Mouse (Mus musculus): ENCODE data around the gene Etfa. TPM values are rescaled to one million over a fixed set of nuclear protein-coding genes. Genes with fewer than 3 reads are reported as not detected.

The Etfa gene
- polyA plus RNA-seq, 1 experiment from 2014 or later = 122 TPM

- WGBS = 85% methylated on average over 5 of the region's 5 CpGs
Measured at GRCm38 (mm10) chr9:55439206-55439780, 72.8 kb downstream of the Etfa start.

GRCm38 (mm10) chr9:55438433-55438832 is 73.6 kb downstream of the Etfa start:
- Histone ChIP-seq H3K27ac (ENCODE audit: low read depth, low read length) (no peak overlapping the region), H3K27me3 (ENCODE audit: control insufficient read depth, insufficient read depth, low read length) (no peaks in the 10 kb centered on the region), H3K4me1 (ENCODE audit: control insufficient read depth, insufficient read depth, low read length) (no peaks in the 10 kb centered on the region; the same call in 1 of the 2 replicates), H3K4me2 (ENCODE audit: low read depth) (no peak overlapping the region), H3K9me3 (ENCODE audit: control insufficient read depth, low read length) (no peaks in the 10 kb centered on the region), H3K9ac (ENCODE audit: low read length) (no peak overlapping the region), H3K36me3 (ENCODE audit: control insufficient read depth, insufficient read depth, low read length) (no peaks in the 10 kb centered on the region), H3K4me3 (ENCODE audit: low read depth, low read length) (no peak overlapping the region)
- no peak for ATAC-seq (ENCODE audit: insufficient read depth, low FRiP score, low TSS enrichment)
- 60% methylated on average over 3 of the region's 3 CpGs for WGBS
- no peak for DNase-seq (ENCODE audit: low spot score)

More at GRCm38 (mm10) chr9:55439206-55439780, 72.8 kb downstream of the Etfa start:
- DNase-seq (ENCODE audit: low spot score) (no peak), ATAC-seq (ENCODE audit: insufficient read depth, low FRiP score, low TSS enrichment) (no peak)
- H3K27ac ChIP-seq (ENCODE audit: low read depth, low read length) = no peak overlapping the region
- no peaks in the 10 kb centered on the region for H3K27me3 ChIP-seq (ENCODE audit: control insufficient read depth, insufficient read depth, low read length)
- H3K4me1 ChIP-seq (ENCODE audit: control insufficient read depth, insufficient read depth, low read length) = no peaks in the 10 kb centered on the region
- no peak overlapping the region for H3K4me3 ChIP-seq (ENCODE audit: low read depth, low read length)
- no peak overlapping the region for H3K4me2 ChIP-seq (ENCODE audit: low read depth)
- H3K9me3 ChIP-seq (ENCODE audit: control insufficient read depth, low read length) = no peaks in the 10 kb centered on the region
- no peak overlapping the region for H3K9ac ChIP-seq (ENCODE audit: low read length)
- H3K36me3 ChIP-seq (ENCODE audit: control insufficient read depth, insufficient read depth, low read length) = no peaks in the 10 kb centered on the region

GRCm38 (mm10) chr9:55433875-55434274 is 78.2 kb downstream of the Etfa start:
- no peak overlapping the region for H3K9ac ChIP-seq (ENCODE audit: low read length)
- whole genome bisulfite sequencing = 87% methylated on average over 5 of the region's 5 CpGs

GRCm38 (mm10) chr9:55432306-55433289 is 79.4 kb downstream of the Etfa start:
- DNase-seq (ENCODE audit: low spot score) (no peak), ATAC-seq (ENCODE audit: insufficient read depth, low FRiP score, low TSS enrichment) (no peak)
- no peak overlapping the region for H3K4me3 ChIP-seq (ENCODE audit: low read depth, low read length)
- H3K27me3 ChIP-seq (ENCODE audit: control insufficient read depth, insufficient read depth, low read length) = 0 out of 2 replicates have a peak, but pooled peaks cover 3% of the 10 kb centered on the region
- no peaks in the 10 kb centered on the region for H3K36me3 ChIP-seq (ENCODE audit: control insufficient read depth, insufficient read depth, low read length)
- no peaks in the 10 kb centered on the region; the same call in 1 of the 2 replicates for H3K4me1 ChIP-seq (ENCODE audit: control insufficient read depth, insufficient read depth, low read length)
- no peak overlapping the region for H3K4me2 ChIP-seq (ENCODE audit: low read depth)
- H3K9me3 ChIP-seq (ENCODE audit: control insufficient read depth, low read length) = no peaks in the 10 kb centered on the region
- WGBS = 73% methylated on average over 14 of the region's 14 CpGs
- no peak overlapping the region for H3K9ac ChIP-seq (ENCODE audit: low read length)
- H3K27ac ChIP-seq (ENCODE audit: low read depth, low read length) = no peak overlapping the region

More at GRCm38 (mm10) chr9:55433875-55434274, 78.2 kb downstream of the Etfa start:
- Histone ChIP-seq H3K4me2 (ENCODE audit: low read depth) (no peak overlapping the region), H3K9me3 (ENCODE audit: control insufficient read depth, low read length) (no peaks in the 10 kb centered on the region), H3K4me3 (ENCODE audit: low read depth, low read length) (no peak overlapping the region), H3K27ac (ENCODE audit: low read depth, low read length) (no peak overlapping the region), H3K36me3 (ENCODE audit: control insufficient read depth, insufficient read depth, low read length) (no peaks in the 10 kb centered on the region), H3K4me1 (ENCODE audit: control insufficient read depth, insufficient read depth, low read length) (no peaks in the 10 kb centered on the region; the same call in 1 of the 2 replicates), H3K27me3 (ENCODE audit: control insufficient read depth, insufficient read depth, low read length) (0 out of 2 replicates have a peak, but pooled peaks cover 3% of the 10 kb centered on the region)
- DNase-seq (ENCODE audit: low spot score) (no peak), ATAC-seq (ENCODE audit: insufficient read depth, low FRiP score, low TSS enrichment) (no peak)

- no peak overlapping the region for H3K9ac ChIP-seq (ENCODE audit: low read length)
- DNase-seq (ENCODE audit: low spot score) (no peak), ATAC-seq (ENCODE audit: insufficient read depth, low FRiP score, low TSS enrichment) (no peak)
- H3K4me3 ChIP-seq (ENCODE audit: low read depth, low read length) = no peak overlapping the region
- H3K36me3 ChIP-seq (ENCODE audit: control insufficient read depth, insufficient read depth, low read length) = no peaks in the 10 kb centered on the region
- H3K27me3 ChIP-seq (ENCODE audit: control insufficient read depth, insufficient read depth, low read length) = 0 out of 2 replicates have a peak, but pooled peaks cover 3% of the 10 kb centered on the region
- H3K9me3 ChIP-seq (ENCODE audit: control insufficient read depth, low read length) = no peaks in the 10 kb centered on the region
- no peak overlapping the region for H3K4me2 ChIP-seq (ENCODE audit: low read depth)
- H3K4me1 ChIP-seq (ENCODE audit: control insufficient read depth, insufficient read depth, low read length) = no peaks in the 10 kb centered on the region; the same call in 1 of the 2 replicates
- WGBS = 16% methylated on average over 20 of the region's 20 CpGs
- H3K27ac ChIP-seq (ENCODE audit: low read depth, low read length) = no peak overlapping the region
Measured at GRCm38 (mm10) chr9:55430133-55430532, 81.9 kb downstream of the Etfa start.

- WGBS = 32% methylated on average over 12 of the region's 12 CpGs
- Histone ChIP-seq H3K4me2 (ENCODE audit: low read depth) (no peak overlapping the region), H3K4me1 (ENCODE audit: control insufficient read depth, insufficient read depth, low read length) (peaks cover 2% of the 10 kb centered on the region; the same call in 1 of the 2 replicates), H3K9me3 (ENCODE audit: control insufficient read depth, low read length) (no peaks in the 10 kb centered on the region), H3K27ac (ENCODE audit: low read depth, low read length) (0 out of 2 replicates have a peak overlapping the region, but pooled peaks have one; percentile 14), H3K27me3 (ENCODE audit: control insufficient read depth, insufficient read depth, low read length) (0 out of 2 replicates have a peak, but pooled peaks cover 3% of the 10 kb centered on the region), H3K4me3 (ENCODE audit: low read depth, low read length) (no peak overlapping the region), H3K9ac (ENCODE audit: low read length) (peak overlapping the region; percentile 5; the same call in 1 of the 2 replicates), H3K36me3 (ENCODE audit: control insufficient read depth, insufficient read depth, low read length) (no peaks in the 10 kb centered on the region)
- peak; percentile 68 for ATAC-seq (ENCODE audit: insufficient read depth, low FRiP score, low TSS enrichment)
- peak; percentile 77 for DNase-seq (ENCODE audit: low spot score)
Measured at GRCm38 (mm10) chr9:55429242-55429975, 82.6 kb downstream of the Etfa start.

GRCm38 (mm10) chr9:55425271-55425810 is 86.7 kb downstream of the Etfa start:
- no peak overlapping the region for H3K9ac ChIP-seq (ENCODE audit: low read length)
- H3K4me3 ChIP-seq (ENCODE audit: low read depth, low read length) = no peak overlapping the region
- ATAC-seq (ENCODE audit: insufficient read depth, low FRiP score, low TSS enrichment) = no peak
- H3K9me3 ChIP-seq (ENCODE audit: control insufficient read depth, low read length) = no peaks in the 10 kb centered on the region
- H3K4me1 ChIP-seq (ENCODE audit: control insufficient read depth, insufficient read depth, low read length) = 0 out of 2 replicates have a peak, but pooled peaks cover 2% of the 10 kb centered on the region
- H3K4me2 ChIP-seq (ENCODE audit: low read depth) = no peak overlapping the region
- WGBS = 70% methylated on average over 7 of the region's 7 CpGs
- H3K27me3 ChIP-seq (ENCODE audit: control insufficient read depth, insufficient read depth, low read length) = no peaks in the 10 kb centered on the region
- DNase-seq (ENCODE audit: low spot score) = no peak
- H3K36me3 ChIP-seq (ENCODE audit: control insufficient read depth, insufficient read depth, low read length) = no peaks in the 10 kb centered on the region
- no peak overlapping the region for H3K27ac ChIP-seq (ENCODE audit: low read depth, low read length)

Measured in neural tube, embryonic 11.5 days (tissue).